Mouse (Mus musculus) limb, embryonic 14.5 days (tissue): Measurements from ENCODE around the gene Cacng7. TPM values are rescaled to one million over a fixed set of nuclear protein-coding genes. Genes with fewer than 3 reads are reported as not detected.
"Not testable (repeated sequence)": the region's sequence is repeated elsewhere in the genome, so short reads cannot be mapped to it uniquely, and the experiment has no call there.

Source experiments
- ATAC-seq: fragments of 200-750 bp; cut with Nextera tagmentation; 2 replicates; pipeline ENCODE4 v1.8.0; 2017; ENCODE audit warnings: low read depth, moderate number of reproducible peaks, moderate TSS enrichment; ENCODE audit not compliant: low FRiP score
- DNase-seq: peaks from one replicate; pipeline ENCODE4 v3.0.0-alpha.2; 2015; ENCODE audit warnings: low spot score
- H3K27ac ChIP-seq: fragments of 300-500 bp; sonication (generic); replicated peaks from 2 replicates; pipeline ENCODE4 v1.5.1; 2014; ENCODE audit warnings: low read depth, mild to moderate bottlenecking, low read length, moderate library complexity, mixed read lengths
- H3K27me3 ChIP-seq: fragments of 300-500 bp; sonication (generic); 2 replicates; pipeline ENCODE4 v1.6.1; 2014; ENCODE audit warnings: low read length, mixed read lengths; ENCODE audit not compliant: control insufficient read depth, insufficient read depth
- H3K36me3 ChIP-seq: fragments of 300-500 bp; sonication (generic); 2 replicates; pipeline ENCODE4 v1.6.1; 2014; ENCODE audit warnings: mild to moderate bottlenecking, low read length, moderate library complexity, mixed read lengths; ENCODE audit not compliant: control insufficient read depth, insufficient read depth
- H3K4me1 ChIP-seq: fragments of 300-500 bp; sonication (generic); 2 replicates; pipeline ENCODE4 v1.6.1; 2014; ENCODE audit warnings: antibody characterized with exemption, low read length, mixed read lengths; ENCODE audit not compliant: control insufficient read depth, insufficient read depth
- H3K4me2 ChIP-seq: fragments of 300-500 bp; sonication (generic); replicated peaks from 2 replicates; pipeline ENCODE4 v1.6.1; 2014; ENCODE audit warnings: low read depth, mild to moderate bottlenecking, low read length, moderate library complexity; ENCODE audit not compliant: severe bottlenecking
- H3K4me3 ChIP-seq: fragments of 300-500 bp; sonication (generic); replicated peaks from 2 replicates; pipeline ENCODE4 v1.5.1; 2014; ENCODE audit warnings: low read length
- H3K9ac ChIP-seq: fragments of 300-500 bp; sonication (generic); 2 replicates; pipeline ENCODE4 v1.6.1; 2014; ENCODE audit warnings: mild to moderate bottlenecking, low read depth, low read length, moderate library complexity; ENCODE audit not compliant: severe bottlenecking
- H3K9me3 ChIP-seq: fragments of 300-500 bp; sonication (generic); 2 replicates; pipeline ENCODE4 v1.6.1; 2016; ENCODE audit warnings: low read length; ENCODE audit not compliant: control insufficient read depth
- POLR2A ChIP-seq: fragments of 200-500 bp; IDR thresholded peaks from 2 replicates; pipeline ENCODE4 v1.8.0; 2012; ENCODE audit warnings: inconsistent platforms, mild to moderate bottlenecking, moderate library complexity, borderline replicate concordance; ENCODE audit not compliant: insufficient read depth, insufficient read length; ENCODE audit errors: extremely low read depth
- WGBS: fragments of 180-500 bp; shearing (Covaris S2); extraction: QIAGEN DNeasy Blood & Tissue Kit; methylation state at CpG from one replicate; pipeline ENCODE4 v1.1.7; 2014; 5-methylcytosine and 5-hydroxymethylcytosine counted together
- polyA plus RNA-seq, 2 experiments: library from polyadenylated mRNA; depleted of rRNA in 1 of 2; stranded (reverse) in 1 of 2; unstranded in 1 of 2; fragments of >200 nt; fragmentation: Nextera tagmentation in 1 of 2; extraction: Ambion mirVana in 1 of 2; gene quantifications; 2 replicates each; pipeline versions ENCODE4 v1.2.1 to v1.2.3; 2012 to 2014

Gene Cacng7
- polyA plus RNA-seq, 2 experiments, result 3.9 to 129 TPM

GRCm38 (mm10) chr7:3390413-3391080 is 57.8 kb downstream of the Cacng7 start, which contains the start of gene Cacng8:
Cacng8 (plus strand) TSS chr7:3390683.
- Histone ChIP-seq H3K27ac (no peak within 1 kb of the TSS), H3K27me3 (no peaks in the 10 kb centered on the region), H3K4me3 (peak within 1 kb of the TSS; percentile 42), H3K9me3 (no peaks in the 10 kb centered on the region), H3K9ac (peak within 1 kb of the TSS; percentile 41), H3K4me1 (peaks cover 13% of the 10 kb centered on the region; the same call in 1 of the 2 replicates), H3K4me2 (peak within 1 kb of the TSS; percentile 70), H3K36me3 (peaks cover 10% of the 10 kb centered on the region)
- WGBS, result 0% methylated on average over 7 of the region's 7 CpGs
- TF ChIP-seq POLR2A, result no peak
- DNase-seq, result no peak
- ATAC-seq, result no peak

GRCm38 (mm10) chr7:3391081-3391451 is 58.3 kb downstream of the Cacng7 start:
- ATAC-seq, result no peak
- TF ChIP-seq POLR2A, result no peak
- Histone ChIP-seq H3K4me1 (peaks cover 13% of the 10 kb centered on the region; the same call in 1 of the 2 replicates), H3K36me3 (peaks cover 10% of the 10 kb centered on the region), H3K27me3 (no peaks in the 10 kb centered on the region), H3K4me3 (peak overlapping the region; percentile 42), H3K9me3 (no peaks in the 10 kb centered on the region), H3K4me2 (peak overlapping the region; percentile 70), H3K27ac (no peak overlapping the region), H3K9ac (peak overlapping the region; percentile 41)
- no peak for DNase-seq
- 3% methylated on average over 12 of the region's 12 CpGs for WGBS

GRCm38 (mm10) chr7:3391809-3392208 is 59.1 kb downstream of the Cacng7 start:
- Histone ChIP-seq H3K27ac (peak overlapping the region; percentile 13; the same call in 1 of the 2 replicates), H3K9ac (no peak overlapping the region), H3K4me3 (peak overlapping the region; percentile 42), H3K9me3 (no peaks in the 10 kb centered on the region), H3K4me1 (peaks cover 13% of the 10 kb centered on the region; the same call in 1 of the 2 replicates), H3K4me2 (peak overlapping the region; percentile 70), H3K27me3 (no peaks in the 10 kb centered on the region), H3K36me3 (peaks cover 10% of the 10 kb centered on the region)
- DNase-seq (no peak), ATAC-seq (0 out of 2 replicates have a peak, but pooled peaks have one; percentile 35)
- TF ChIP-seq POLR2A, result no peak
- WGBS, result 17% methylated on average over 4 of the region's 4 CpGs

- 70% methylated on average over 10 of the region's 10 CpGs for WGBS
- no peaks in the 10 kb centered on the region for H3K9me3 ChIP-seq
- H3K27ac ChIP-seq, result no peak overlapping the region
- no peak overlapping the region for H3K4me2 ChIP-seq
- ATAC-seq (no peak), DNase-seq (no peak)
- H3K4me3 ChIP-seq, result no peak overlapping the region
- no peak overlapping the region for H3K9ac ChIP-seq
- H3K27me3 ChIP-seq, result no peaks in the 10 kb centered on the region
- TF ChIP-seq POLR2A, result no peak
- peaks cover 10% of the 10 kb centered on the region for H3K36me3 ChIP-seq
- no peaks in the 10 kb centered on the region for H3K4me1 ChIP-seq
Measured at GRCm38 (mm10) chr7:3397355-3397754, 64.6 kb downstream of the Cacng7 start.

GRCm38 (mm10) chr7:3397797-3398196 is 65.0 kb downstream of the Cacng7 start:
- no peak for DNase-seq
- ATAC-seq, result no peak; the same call in 1 of the 2 replicates
- Histone ChIP-seq H3K27ac (no peak overlapping the region), H3K9ac (no peak overlapping the region), H3K36me3 (peaks cover 10% of the 10 kb centered on the region), H3K4me2 (no peak overlapping the region), H3K4me1 (no peaks in the 10 kb centered on the region), H3K4me3 (no peak overlapping the region), H3K27me3 (no peaks in the 10 kb centered on the region), H3K9me3 (no peaks in the 10 kb centered on the region)
- 50% methylated on average over 7 of the region's 7 CpGs for WGBS
- no peak for TF ChIP-seq POLR2A

GRCm38 (mm10) chr7:3398363-3398762 is 65.6 kb downstream of the Cacng7 start:
- H3K4me1 ChIP-seq, H3K27me3 ChIP-seq, DNase-seq, ATAC-seq, H3K9me3 ChIP-seq, H3K27ac ChIP-seq, H3K4me3 ChIP-seq, H3K4me2 ChIP-seq, H3K9ac ChIP-seq: not testable (repeated sequence)
- WGBS, result 91% methylated on average over 8 of the region's 8 CpGs
- H3K36me3 ChIP-seq, result peaks cover 14% of the 10 kb centered on the region
